Mouse (Mus musculus): ENCODE data around the gene Shf. TPM values are rescaled to one million over a fixed set of nuclear protein-coding genes. Genes with fewer than 3 reads are reported as not detected.

Shf gene
- polyA plus RNA-seq, 1 experiment from 2014 or later = 15.9 TPM

Other genes with a start within 250 kb of the Shf start
- gene B2m, start 221.5 kb downstream of the Shf start, polyA plus RNA-seq (2014; fragmentation: Nextera tagmentation; extraction: Ambion mirVana) = 61.7 and 114 TPM in 2 replicates
- gene Trim69, start 208.5 kb downstream of the Shf start, polyA plus RNA-seq (2014; fragmentation: Nextera tagmentation; extraction: Ambion mirVana) = not detected in 2 replicates
- gene Patl2, start 183.0 kb downstream of the Shf start, polyA plus RNA-seq (2014; fragmentation: Nextera tagmentation; extraction: Ambion mirVana) = not detected in 2 replicates
- gene Terb2, start 182.9 kb downstream of the Shf start, polyA plus RNA-seq (2014; fragmentation: Nextera tagmentation; extraction: Ambion mirVana) = not detected in 2 replicates
- gene Sord, start 134.4 kb downstream of the Shf start, polyA plus RNA-seq (2014; fragmentation: Nextera tagmentation; extraction: Ambion mirVana) = 17.6 and 22.7 TPM in 2 replicates
- gene Duox2, start 70.7 kb downstream of the Shf start, polyA plus RNA-seq (2014; fragmentation: Nextera tagmentation; extraction: Ambion mirVana) = 0.04 TPM in 1 of 2 replicates, not detected in the other
- 0.23 TPM in 1 of 2 replicates, not detected in the other for gene Duoxa2, start 70.3 kb downstream of the Shf start, polyA plus RNA-seq (2014; fragmentation: Nextera tagmentation; extraction: Ambion mirVana)
- 0.25 TPM in 1 of 2 replicates, not detected in the other for gene Duoxa1, start 55.4 kb downstream of the Shf start, polyA plus RNA-seq (2014; fragmentation: Nextera tagmentation; extraction: Ambion mirVana)
- gene Duox1, start 53.5 kb downstream of the Shf start, polyA plus RNA-seq (2014; fragmentation: Nextera tagmentation; extraction: Ambion mirVana) = 0.18 and 0.22 TPM in 2 replicates
- gene Slc28a2, start 57.3 kb upstream of the Shf start, polyA plus RNA-seq (2014; fragmentation: Nextera tagmentation; extraction: Ambion mirVana) = not detected in 2 replicates
- not detected in 2 replicates for gene Gm14085, start 115.8 kb upstream of the Shf start, polyA plus RNA-seq (2014; fragmentation: Nextera tagmentation; extraction: Ambion mirVana)
- gene Gatm, start 242.1 kb upstream of the Shf start, polyA plus RNA-seq (2014; fragmentation: Nextera tagmentation; extraction: Ambion mirVana) = 27.8 and 39.6 TPM in 2 replicates